Mouse (Mus musculus): ENCODE results near the gene Hist2h4.
"Not testable (repeated sequence)": the region's sequence is repeated elsewhere in the genome, so short reads cannot be mapped to it uniquely, and the experiment has no call there.

Hist2h4 gene

DNA sequence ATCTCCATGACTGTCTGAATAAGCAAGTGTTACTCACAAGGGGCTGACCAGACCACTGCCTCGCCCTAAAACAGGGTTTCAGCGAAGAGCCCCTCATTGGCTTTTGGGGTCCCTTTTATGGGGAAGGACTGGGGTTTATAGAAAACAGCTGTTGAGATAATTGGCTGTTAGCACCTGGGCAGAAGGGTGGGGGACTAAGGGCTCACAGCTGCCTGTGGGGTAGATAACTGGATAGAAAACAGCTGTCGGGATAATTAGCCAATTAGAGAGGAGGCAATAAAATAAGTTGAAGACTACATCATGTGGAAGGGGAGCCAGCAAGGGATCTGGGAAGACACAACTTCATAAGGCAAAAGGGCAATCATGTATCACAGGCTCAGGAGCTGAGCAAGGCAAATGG, 12.2 kb downstream of the Hist2h4 start:
- in situ Hi-C loops (cut with MboI; ENCODE audit: unreplicated experiment in 2 of 2) = loop anchor here in 1 of 2 experiments (25.0 kb wide), 2 partner anchors 289 to 589 kb away; partner anchors contain the start of gene Mcl1

DNA sequence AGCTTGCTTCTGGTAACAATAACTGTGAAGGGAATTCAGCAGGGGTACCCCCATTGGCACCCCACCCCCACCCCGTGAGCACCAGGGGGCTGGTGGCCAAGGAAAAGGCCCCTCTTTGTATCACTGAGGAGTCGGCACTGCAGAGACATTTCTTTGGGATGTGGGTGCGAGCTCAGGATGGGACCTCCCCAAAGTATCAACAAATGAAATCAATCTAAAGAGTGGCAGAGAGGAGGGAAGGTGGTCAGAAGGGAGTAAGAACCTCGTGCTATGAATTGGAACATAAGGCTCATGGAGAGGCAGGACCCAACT, 14.1 kb downstream of the Hist2h4 start:
- in situ Hi-C loops (cut with MboI; ENCODE audit: unreplicated experiment in 2 of 2) = no loop called here

DNA sequence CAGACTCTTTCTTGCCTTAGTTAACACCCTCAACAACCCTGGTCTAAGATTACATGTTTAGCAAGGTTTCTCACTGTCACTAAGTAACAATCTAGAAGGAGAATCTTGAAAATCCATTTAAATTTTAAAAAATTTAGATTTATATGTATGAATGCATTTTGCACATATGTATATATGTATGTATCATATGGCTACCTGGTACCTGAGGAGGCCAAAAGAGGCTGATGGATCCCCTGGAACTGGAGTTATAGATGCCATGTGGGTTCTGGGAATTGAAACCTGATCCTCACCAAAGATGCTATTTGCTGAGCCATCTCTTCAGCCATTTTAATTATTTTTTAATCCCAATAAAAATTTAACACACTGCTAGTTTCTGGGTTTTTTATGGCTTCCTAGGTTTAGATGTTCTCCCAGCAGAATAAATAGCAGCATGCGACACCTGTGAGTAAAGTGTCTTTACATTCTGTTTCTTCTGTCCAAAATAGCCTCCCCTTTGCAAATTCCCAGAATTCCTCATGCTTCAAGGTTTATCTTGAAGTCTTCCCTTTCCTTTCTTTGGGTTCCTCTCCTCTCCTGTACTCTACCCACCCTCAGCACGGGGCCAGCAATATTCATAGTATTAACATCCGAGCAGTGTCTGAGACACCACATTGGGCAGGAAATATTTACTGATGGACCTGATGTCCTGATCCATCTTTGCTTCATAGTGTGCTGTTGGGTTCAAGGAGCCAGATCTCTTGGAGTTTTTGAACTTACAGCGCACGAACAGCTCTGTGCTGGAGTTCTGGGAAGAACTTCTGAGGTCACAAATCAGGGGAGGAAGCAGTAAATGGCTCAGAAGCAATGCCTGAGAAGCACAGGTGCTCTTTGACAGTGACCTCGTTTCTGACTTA, 14.7 kb downstream of the Hist2h4 start:
- in situ Hi-C loops (cut with MboI; ENCODE audit: unreplicated experiment in 2 of 2) = no loop called here

DNA sequence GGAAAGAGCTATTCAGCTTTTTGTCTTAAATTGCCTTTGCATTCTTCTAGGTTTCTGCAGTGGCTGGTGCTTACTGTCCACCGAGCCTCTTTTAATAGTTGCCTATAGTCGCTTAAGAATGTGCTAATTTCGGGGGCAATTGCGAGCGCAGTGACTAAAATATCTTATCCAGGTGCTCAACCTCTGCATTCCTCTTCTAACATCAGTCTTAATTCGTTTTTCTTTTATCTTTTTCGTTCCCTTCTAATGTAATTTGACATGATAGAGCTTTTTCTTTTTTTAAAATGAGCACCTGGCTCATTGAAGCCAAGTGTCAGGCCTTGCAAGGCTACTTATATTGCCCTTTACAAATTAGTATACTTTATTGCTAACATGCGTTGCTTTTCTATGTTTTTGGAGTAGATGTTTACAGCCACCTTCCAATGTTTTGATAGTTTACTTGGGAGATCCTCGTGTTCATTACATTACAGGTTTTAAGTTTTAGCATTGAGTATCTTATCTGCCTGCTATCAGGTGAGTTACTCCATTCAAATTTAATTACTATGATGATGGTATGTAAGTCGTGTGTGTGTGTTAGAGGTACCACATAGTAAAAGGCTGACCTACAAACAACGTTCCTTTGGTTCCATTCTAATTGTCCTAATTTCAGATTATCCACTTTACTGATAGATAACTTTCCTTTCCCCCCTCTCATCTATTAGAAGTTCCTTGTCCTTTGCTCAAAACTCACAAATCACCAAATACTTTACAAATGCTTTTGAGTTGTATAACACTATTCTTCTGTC, 15.6 kb downstream of the Hist2h4 start:
- in situ Hi-C loops (cut with MboI; ENCODE audit: unreplicated experiment in 2 of 2) = no loop called here

DNA sequence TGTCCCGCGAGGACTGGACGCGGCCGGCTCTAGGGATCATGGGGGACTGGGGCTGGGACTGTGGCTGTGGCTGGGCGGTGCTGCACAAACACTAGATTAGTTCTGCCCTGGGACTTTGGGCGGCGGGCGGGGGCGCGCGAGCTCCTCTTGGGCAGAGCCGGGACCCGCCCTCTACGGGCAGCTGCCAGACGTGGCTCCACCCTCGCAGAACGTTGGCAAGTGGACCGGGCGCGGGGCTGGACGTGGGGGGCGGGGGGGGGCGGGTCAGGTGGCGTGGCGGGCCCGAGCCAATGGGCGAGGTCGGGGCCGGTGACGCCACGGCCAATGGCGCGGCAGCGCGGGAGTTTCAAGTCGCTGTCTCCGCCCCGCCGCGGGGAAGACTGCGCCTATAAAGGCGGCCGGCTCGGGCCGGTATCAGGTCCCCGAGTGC, 16.7 kb downstream of the Hist2h4 start, which contains the start of gene Hist2h3c1:
Gene Hist2h3c1, plus strand, starts transcription at position 259 of the 430 bp plus-strand sequence.
- in situ Hi-C loops (cut with MboI; ENCODE audit: unreplicated experiment in 2 of 2) = not testable (repeated sequence)

DNA sequence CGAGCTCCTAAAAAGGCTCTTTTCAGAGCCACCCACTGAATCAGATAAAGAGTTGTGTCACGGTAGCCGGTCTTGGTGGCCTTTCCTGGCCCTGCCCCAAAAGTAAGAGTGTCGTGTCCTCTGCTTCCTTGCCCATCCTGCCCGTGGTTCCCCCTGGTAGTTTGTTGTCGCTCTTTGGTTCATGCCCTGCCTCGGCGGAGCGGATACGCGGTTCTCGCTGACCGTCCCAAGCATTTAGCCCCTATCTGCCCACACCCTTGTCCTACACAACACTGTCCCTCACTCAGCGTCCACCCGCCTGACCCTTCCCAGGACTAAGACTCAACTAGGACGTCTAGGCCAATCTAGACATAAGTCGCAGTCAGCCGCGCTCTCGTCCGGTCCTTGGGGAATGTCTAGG, 17.1 kb downstream of the Hist2h4 start:
- in situ Hi-C loops (cut with MboI; ENCODE audit: unreplicated experiment in 2 of 2) = not testable (repeated sequence)

DNA sequence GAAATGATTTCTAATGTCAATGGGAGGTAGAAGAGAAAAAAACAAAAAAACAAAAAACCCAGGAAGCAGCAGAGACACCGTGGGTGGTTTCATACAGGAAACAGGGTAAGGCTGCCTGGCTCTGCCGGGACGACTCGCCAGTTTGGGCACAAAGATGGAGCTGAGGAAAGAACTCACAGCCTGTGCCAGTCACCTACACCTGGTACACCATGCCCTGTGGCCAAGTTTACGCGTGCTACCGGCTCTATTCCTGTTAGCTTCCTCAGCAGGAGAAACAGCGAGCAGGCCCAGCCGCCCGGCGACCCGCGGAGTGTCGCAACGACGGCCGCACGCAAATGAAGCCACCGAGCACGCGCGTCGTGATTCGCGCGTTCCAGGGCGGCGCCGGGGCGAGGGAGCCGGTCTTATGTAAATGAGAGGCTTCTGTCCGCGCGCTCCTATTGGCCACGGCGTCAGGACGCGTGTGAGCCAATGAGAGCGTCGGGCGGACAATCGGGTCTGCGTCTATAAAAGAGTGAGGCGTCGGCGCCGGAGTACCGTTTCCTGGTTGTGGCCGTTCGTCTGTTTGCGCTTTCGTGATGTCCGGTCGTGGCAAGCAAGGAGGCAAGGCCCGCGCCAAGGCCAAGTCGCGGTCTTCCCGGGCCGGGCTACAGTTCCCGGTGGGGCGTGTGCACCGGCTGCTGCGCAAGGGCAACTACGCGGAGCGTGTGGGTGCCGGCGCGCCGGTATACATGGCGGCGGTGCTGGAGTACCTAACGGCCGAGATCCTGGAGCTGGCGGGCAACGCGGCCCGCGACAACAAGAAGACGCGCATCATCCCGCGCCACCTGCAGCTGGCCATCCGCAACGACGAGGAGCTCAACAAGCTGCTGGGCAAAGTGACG, 17.9 kb downstream of the Hist2h4 start, which contains the start of gene Hist2h2aa1:
Gene Hist2h2aa1, plus strand, starts transcription at position 495 of the 884 bp plus-strand sequence.
- in situ Hi-C loops (cut with MboI; ENCODE audit: unreplicated experiment in 2 of 2) = not testable (repeated sequence)

DNA sequence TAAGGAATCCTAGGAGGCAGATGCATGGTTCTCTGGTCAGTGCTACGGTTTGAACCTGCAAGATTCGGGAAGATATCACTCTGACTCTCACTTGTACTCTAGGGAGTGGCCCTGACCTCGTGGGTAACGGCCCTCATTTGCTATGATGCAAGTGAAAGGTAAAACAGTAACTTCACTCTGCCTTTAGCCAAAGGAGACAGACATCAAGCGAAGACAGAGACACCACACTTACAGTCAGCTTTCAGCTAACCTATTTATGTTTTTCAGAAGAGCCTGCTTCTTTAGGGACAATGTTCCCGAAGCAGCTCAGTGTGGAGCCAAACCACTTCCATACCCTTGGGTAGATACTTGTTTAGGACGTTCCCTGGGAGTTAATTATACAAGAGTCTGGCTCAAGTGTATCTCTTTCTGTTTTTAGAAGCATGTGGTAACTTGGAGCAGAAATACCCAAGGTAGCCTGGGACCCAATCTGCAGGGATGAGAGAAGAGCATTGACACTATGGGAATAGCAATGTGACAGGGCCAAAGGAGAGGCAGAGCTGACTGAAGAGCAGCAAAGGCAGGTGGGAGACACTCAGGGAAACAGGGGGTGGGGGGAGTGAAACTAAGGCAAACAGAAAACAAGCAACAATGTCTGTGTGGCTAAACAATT, 19.1 kb downstream of the Hist2h4 start:
- in situ Hi-C loops (cut with MboI; ENCODE audit: unreplicated experiment in 2 of 2) = no loop called here

DNA sequence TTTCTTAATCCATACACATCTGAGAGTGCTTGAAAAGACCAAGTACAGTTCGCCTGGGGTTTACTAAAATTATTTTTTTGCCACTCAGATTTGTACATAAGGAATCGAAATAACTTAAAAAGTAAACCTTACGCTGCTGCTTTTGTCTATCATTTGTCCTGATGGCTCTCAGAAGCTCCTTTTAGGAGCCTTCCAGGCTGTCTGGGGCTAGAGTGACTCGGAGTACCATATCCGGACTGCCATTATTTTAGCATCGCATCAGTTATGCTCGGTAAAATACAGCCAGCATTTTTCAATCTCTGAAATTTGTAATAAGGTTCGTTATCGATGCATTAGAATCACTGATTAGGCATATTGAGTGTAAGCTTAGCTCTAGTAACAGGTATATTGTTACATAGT, 22.3 kb downstream of the Hist2h4 start:
- in situ Hi-C loops (cut with MboI; ENCODE audit: unreplicated experiment in 2 of 2) = no loop called here

DNA sequence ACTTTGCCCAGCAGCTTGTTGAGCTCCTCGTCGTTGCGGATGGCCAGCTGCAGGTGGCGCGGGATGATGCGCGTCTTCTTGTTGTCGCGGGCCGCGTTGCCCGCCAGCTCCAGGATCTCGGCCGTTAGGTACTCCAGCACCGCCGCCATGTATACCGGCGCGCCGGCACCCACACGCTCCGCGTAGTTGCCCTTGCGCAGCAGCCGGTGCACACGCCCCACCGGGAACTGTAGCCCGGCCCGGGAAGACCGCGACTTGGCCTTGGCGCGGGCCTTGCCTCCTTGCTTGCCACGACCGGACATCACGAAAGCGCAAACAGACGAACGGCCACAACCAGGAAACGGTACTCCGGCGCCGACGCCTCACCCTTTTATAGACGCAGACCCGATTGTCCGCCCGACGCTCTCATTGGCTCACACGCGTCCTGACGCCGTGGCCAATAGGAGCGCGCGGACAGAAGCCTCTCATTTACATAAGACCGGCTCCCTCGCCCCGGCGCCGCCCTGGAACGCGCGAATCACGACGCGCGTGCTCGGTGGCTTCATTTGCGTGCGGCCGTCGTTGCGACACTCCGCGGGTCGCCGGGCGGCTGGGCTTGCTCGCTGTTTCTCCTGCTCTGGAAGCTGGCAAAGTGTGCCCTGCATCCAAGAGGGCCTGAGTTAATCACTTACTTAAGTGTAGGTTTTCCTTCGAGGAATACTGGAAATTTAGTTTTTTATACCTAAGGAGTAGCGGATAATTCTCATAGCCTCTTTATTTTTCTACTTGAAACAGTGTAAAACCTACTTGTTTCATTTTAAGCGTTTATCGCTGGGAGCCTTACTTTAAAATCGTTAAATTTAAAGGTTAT, 22.9 kb downstream of the Hist2h4 start, which contains the start of gene Hist2h2aa2:
Gene Hist2h2aa2, minus strand, starts transcription at position 328 of the 850 bp plus-strand sequence.
- in situ Hi-C loops (cut with MboI; ENCODE audit: unreplicated experiment in 2 of 2) = not testable (repeated sequence)

DNA sequence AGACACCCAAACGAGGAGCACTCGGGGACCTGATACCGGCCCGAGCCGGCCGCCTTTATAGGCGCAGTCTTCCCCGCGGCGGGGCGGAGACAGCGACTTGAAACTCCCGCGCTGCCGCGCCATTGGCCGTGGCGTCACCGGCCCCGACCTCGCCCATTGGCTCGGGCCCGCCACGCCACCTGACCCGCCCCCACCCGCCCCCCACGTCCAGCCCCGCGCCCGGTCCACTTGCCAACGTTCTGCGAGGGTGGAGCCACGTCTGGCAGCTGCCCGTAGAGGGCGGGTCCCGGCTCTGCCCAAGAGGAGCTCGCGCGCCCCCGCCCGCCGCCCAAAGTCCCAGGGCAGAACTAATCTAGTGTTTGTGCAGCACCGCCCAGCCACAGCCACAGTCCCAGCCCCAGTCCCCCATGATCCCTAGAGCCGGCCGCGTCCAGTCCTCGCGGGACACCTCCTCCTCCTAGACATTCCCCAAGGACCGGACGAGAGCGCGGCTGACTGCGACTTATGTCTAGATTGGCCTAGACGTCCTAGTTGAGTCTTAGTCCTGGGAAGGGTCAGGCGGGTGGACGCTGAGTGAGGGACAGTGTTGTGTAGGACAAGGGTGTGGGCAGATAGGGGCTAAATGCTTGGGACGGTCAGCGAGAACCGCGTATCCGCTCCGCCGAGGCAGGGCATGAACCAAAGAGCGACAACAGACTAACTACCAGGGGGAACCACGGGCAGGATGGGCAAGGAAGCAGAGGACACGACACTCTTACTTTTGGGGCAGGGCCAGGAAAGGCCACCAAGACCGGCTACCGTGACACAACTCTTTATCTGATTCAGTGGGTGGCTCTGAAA, 23.9 kb downstream of the Hist2h4 start, which contains the start of gene Hist2h3c2:
Gene Hist2h3c2, minus strand, starts transcription at position 174 of the 840 bp plus-strand sequence.
- in situ Hi-C loops (cut with MboI; ENCODE audit: unreplicated experiment in 2 of 2) = not testable (repeated sequence)

DNA sequence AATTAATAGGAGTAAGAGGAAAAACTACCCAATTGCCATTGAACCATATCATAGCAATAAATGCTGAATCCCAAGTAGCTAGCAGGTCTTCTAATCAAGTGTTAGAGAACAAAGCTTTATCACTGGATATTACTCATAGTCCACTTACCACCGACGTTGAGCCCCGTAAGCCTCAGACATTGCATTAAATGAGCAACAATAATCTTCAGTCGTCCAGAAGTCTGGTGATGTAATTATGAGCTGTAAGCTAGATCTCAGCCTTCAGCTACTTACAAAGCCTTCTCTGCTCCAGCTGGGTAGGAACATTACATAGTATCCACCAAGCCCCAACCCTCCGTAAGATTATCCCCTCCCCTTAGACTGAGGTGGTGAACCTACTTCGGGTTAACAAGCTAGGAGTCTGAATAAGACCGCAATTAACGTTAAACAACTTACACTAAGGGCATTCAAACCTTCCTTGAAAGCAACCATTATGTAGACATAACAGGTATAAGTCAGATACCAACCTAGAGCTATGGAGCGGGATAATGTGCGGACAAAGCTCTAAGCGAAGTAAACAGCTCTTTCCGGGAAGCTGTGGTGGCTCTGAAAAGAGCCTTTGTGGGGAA, 25.1 kb downstream of the Hist2h4 start:
- in situ Hi-C loops (cut with MboI; ENCODE audit: unreplicated experiment in 2 of 2) = no loop called here

DNA sequence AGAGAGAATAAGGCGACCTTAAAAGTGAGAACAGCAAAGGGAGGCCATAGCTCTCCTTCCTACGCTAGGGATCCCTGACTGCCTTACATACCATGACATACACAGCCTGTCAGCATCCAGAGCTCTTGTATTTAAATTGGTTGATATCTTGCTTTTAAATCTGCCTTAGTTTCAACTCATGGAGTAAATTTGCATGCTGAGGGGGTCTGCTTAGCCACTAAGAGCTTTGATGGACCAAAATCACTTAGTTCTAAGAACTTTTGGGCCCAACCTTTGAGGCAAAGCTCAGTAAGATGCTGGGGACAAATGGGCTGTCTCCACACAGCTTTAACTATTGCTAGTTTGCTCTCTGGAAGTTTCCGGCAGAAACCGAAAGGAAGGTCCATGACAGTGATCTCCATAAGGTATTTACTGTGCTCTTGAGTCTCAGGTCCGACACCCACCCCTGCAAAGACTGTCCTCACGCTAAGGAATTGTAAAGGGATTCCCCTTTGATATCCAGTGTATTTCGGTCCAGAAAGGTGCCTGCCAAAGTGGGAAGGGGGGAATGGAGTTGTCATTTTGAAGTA, 25.7 kb downstream of the Hist2h4 start:
- in situ Hi-C loops (cut with MboI; ENCODE audit: unreplicated experiment in 2 of 2) = no loop called here

DNA sequence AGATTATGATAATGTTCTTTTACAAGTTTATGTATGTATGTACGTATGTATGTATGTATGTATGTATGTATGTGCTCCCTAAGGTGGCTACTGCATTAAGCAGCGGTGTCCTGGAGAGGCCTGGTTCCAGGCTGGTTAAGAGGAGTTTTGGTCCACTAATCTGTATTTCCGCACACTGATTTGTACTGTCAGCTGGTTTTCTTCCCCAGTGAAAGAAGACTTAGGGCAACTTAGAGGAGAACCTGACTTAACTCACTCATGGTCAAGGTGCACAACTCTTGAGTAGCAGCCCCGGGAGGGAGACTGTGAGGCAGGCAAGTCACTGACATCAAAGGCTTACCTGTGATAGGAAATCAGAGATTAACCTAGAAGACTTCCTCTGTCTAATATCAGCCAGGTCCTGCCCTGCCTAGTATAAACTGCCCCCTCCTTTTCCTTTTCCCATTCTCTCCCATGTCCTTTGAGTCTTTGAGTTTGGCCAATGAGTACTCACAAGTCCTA, 26.2 kb downstream of the Hist2h4 start:
- in situ Hi-C loops (cut with MboI; ENCODE audit: unreplicated experiment in 2 of 2) = no loop called here

DNA sequence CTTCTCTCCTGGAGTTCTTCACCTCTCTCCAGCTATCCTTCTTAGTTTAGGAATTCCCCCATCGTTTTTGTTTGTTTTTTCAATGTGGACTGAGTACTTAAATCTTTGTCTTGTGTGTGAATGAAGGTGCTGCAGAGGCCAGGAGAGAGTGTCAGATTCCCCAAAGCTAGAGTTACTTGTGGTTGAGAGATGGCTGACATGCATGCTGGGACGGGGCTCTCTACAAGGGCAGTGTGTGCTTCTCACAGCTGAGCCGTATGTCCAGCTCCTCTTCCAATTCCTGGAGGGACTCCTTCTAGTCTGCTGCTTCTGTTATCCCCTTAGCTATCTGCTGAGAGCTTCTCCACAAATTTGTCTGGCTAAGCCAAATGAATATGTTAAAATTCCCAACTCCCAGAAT, 27.3 kb downstream of the Hist2h4 start:
- in situ Hi-C loops (cut with MboI; ENCODE audit: unreplicated experiment in 2 of 2) = no loop called here

DNA sequence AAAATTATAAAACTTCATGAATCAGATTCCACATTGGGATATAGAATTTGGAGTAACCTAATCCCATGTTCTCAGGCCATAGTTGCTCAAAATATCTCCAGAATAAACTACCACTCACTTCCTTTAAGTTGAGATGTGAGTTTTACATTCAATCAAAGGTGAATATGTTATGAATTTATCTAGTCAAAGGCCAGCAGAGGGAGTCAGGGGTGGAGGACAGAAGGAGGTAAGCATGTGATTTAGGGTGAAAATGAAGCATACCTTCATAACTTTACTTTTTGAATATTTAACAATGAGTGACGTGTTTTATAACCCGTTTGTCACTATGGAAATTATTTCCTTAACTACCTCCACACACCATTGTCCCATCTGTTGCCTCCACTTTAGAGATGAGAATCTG, 28.2 kb downstream of the Hist2h4 start:
- in situ Hi-C loops (cut with MboI; ENCODE audit: unreplicated experiment in 2 of 2) = no loop called here

DNA sequence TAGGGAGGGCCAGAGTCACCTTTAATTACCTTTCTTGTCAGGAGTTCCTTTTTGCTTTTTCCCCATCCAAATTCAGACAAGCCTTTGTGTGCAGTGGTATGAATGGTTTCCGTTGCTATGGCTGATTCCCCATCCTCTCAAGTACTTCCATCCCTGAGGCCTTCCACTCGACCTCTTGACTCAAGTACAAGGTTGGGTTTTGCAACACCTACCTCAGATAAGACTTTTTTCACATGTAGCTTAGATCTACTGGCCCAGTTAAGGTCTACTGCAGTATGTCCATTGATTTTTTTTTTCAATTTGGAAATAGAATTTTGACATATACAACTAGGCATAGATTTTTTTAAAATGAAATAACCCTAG, 31.4 kb downstream of the Hist2h4 start:
- in situ Hi-C loops (cut with MboI; ENCODE audit: unreplicated experiment in 2 of 2) = no loop called here

Measured in v-Abl transformed pro-B cells (cell line).